Mouse (Mus musculus) layer of hippocampus, postnatal 14 days (tissue): ENCODE results near the gene Atp1a4. TPM values are rescaled to one million over a fixed set of nuclear protein-coding genes. Genes with fewer than 3 reads are reported as not detected.
"Not testable (repeated sequence)": the region's sequence is repeated elsewhere in the genome, so short reads cannot be mapped to it uniquely, and the experiment has no call there.

Source experiments
- DNase-seq, 2 experiments: peaks; one replicate each; pipeline ENCODE4 v3.0.0; 2021 to 2022; ENCODE audit warnings: low spot score in 2 of 2, mixed read lengths in 1 of 2
- total RNA-seq, 2 experiments: library from RNA; stranded (reverse); gene quantifications; 2 replicates each; pipeline ENCODE4 v1.2.3; 2021

Gene Atp1a4
- total RNA-seq, 2 experiments from 2014 or later = not detected

- DNase-seq = no peak
Observed at GRCm38 (mm10) chr1:172281522-172282254, 23.5 kb upstream of the Atp1a4 start.

- DNase-seq = no peak
Observed at GRCm38 (mm10) chr1:172279768-172280509, 21.7 kb upstream of the Atp1a4 start.

GRCm38 (mm10) chr1:172278328-172278727 lies 20.1 kb upstream of the Atp1a4 start:
- DNase-seq = no peak

- no peak for DNase-seq
Observed at GRCm38 (mm10) chr1:172277172-172277571, 19.0 kb upstream of the Atp1a4 start.

GRCm38 (mm10) chr1:172274547-172274946 lies 16.3 kb upstream of the Atp1a4 start:
- DNase-seq = no peak

GRCm38 (mm10) chr1:172274116-172274515 lies 15.9 kb upstream of the Atp1a4 start:
- DNase-seq = no peak

- no peak for DNase-seq
Observed at GRCm38 (mm10) chr1:172273386-172273785, 15.2 kb upstream of the Atp1a4 start.

GRCm38 (mm10) chr1:172271765-172272164 lies 13.6 kb upstream of the Atp1a4 start:
- no peak for DNase-seq

- no peak for DNase-seq
Observed at GRCm38 (mm10) chr1:172271208-172271607, 13.0 kb upstream of the Atp1a4 start.

GRCm38 (mm10) chr1:172261477-172262078 lies 3.4 kb upstream of the Atp1a4 start, which contains the start of gene Igsf8:
Gene Igsf8, plus strand, starts transcription at chr1:172261641.
- no peak for DNase-seq

- DNase-seq = peak; percentile 12 to 29
Observed at GRCm38 (mm10) chr1:172247679-172248078, 10.5 kb downstream of the Atp1a4 start.

GRCm38 (mm10) chr1:172247216-172247615 lies 11.0 kb downstream of the Atp1a4 start:
- DNase-seq = peak; percentile 9 to 28

GRCm38 (mm10) chr1:172244645-172245044 lies 13.6 kb downstream of the Atp1a4 start:
- not testable (repeated sequence) for DNase-seq

- DNase-seq = no peak
Observed at GRCm38 (mm10) chr1:172243547-172244205, 14.5 kb downstream of the Atp1a4 start.

GRCm38 (mm10) chr1:172242401-172242800 lies 15.8 kb downstream of the Atp1a4 start:
- peak in 1 of 2 experiments; percentile 33 for DNase-seq

- DNase-seq = no peak
Observed at GRCm38 (mm10) chr1:172240945-172241708, 17.1 kb downstream of the Atp1a4 start.

GRCm38 (mm10) chr1:172229215-172229614 lies 29.0 kb downstream of the Atp1a4 start:
- DNase-seq = no peak

GRCm38 (mm10) chr1:172228209-172228608 lies 30.0 kb downstream of the Atp1a4 start:
- DNase-seq = peak in 1 of 2 experiments; percentile 25

GRCm38 (mm10) chr1:172221297-172222063 lies 36.7 kb downstream of the Atp1a4 start:
- no peak for DNase-seq

GRCm38 (mm10) chr1:172220414-172220813 lies 37.8 kb downstream of the Atp1a4 start:
- DNase-seq = peak in 1 of 2 experiments; percentile 71
